Mouse (Mus musculus): ENCODE measurements at regions not wholly inside any gene's neighbourhood (a gene's known extent, or its start where the extent isn't known, plus 50 kb on each side); places are given as distances from the start of the nearest gene placed in this dataset.
"Not testable (repeated sequence)": the region's sequence is repeated elsewhere in the genome, so short reads cannot be mapped to it uniquely, and the experiment has no call there.

GRCm38 (mm10) chr6:102005627-102006026 lies 567.3 kb downstream of the Cntn3 start:
- no peak for DNase-seq

- no peak for DNase-seq
Measured at GRCm38 (mm10) chr6:101998181-101998580, 574.7 kb downstream of the Cntn3 start.

GRCm38 (mm10) chr6:101997629-101998028 lies 575.3 kb downstream of the Cntn3 start:
- no peak for DNase-seq

DNA sequence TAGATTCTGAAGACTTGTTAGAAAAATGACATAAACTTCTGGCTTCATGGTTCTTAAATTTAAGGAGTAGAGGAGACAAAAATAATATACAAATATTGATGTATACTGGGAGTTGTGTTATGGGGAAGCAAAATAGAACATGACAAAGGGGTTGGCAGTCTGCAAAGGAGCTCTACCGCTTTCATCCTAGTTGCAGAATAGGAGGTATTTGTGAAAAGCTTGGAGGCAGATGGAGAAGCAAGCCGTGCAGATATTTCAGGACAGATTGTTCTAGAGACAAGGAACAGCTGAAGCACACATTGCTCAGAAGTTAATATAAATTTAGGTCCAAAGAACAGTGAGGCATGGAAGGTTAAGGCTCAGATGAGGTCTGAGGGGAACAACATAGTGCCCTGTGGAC lies 580.1 kb downstream of the Cntn3 start:
- DNase-seq = no peak

- DNase-seq = no peak
Measured at GRCm38 (mm10) chr6:101981656-101982055, 591.2 kb downstream of the Cntn3 start.

DNA sequence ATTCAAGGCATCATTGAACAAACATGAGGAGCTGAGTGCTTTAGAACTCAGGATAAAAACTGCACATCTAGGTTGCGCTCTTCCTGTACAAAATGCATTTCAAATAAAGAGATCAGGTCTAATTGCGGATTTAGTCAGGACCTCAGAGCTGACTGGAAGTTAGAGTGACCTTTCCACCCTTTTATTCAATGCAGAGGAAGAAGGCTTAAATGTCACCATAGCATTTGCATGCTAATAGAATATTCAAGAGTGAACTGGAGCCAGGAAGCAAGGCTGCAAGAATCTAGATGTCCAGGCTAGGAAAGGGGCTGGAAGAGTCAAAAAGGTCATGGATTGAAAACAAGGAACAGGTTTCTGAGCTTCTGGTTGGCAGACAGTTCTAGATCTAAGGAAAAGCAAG lies 593.7 kb downstream of the Cntn3 start:
- no peak for DNase-seq

DNA sequence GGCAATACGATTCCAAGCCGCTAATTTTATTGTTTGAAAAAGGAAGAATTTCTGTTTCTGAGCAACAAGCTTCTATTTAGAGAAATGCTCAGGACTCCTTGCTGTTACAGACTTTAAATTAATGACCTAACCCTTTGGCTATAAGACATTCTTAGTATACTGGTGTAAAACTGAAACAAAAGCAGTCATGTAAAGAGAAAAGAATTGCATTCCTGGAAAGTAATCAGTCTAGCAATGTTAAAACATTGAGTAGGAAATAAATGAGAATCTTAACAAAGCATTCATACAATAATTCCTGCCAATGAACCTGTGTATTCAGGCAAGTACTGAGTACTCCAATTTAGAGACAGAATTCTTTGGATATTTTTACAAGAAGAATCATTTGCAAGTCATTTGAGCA lies 587.2 kb upstream of the Pdzrn3 start:
- DNase-seq = no peak

DNA sequence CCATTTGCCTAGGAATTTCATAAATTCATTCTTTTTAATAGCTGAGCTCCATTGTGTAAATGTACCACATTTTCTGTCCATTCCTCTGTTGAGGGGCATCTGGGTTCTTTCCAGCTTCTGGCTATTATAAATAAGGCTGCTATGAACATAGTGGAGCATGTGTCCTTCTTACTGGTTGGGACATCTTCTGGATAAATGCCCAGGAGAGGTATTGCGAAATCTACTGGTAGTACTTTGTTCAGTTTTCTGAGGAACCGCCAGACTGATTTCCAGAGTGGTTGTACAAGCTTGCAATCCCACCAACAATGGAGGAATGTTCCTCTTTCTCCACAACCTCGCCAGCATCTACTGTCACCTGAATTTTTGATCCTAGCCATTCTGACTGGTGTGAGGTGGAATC lies 583.8 kb upstream of the Pdzrn3 start:
- DNase-seq = not testable (repeated sequence)

DNA sequence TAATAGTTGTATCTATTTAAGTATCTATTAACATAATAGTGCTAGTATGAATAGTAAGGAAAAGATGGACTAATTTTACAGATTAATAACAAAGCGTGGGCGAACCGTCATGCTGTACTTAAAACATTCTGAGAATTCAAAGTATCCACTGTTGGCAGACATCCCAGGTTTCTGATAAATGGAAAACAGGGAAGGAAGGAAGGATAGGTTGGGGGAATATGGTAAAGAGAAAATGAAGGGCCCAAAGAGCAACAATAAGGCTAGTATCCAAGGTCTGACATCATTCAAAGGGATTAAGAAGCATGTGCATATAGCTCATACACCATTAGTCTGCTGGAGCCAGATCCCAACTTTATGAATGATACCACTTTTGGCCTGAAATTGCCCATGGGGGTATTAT lies 572.0 kb upstream of the Pdzrn3 start:
- no peak for DNase-seq

GRCm38 (mm10) chr6:101948950-101949349 lies 571.3 kb upstream of the Pdzrn3 start:
- no peak for DNase-seq

- DNase-seq = no peak
Measured at GRCm38 (mm10) chr6:101940266-101940866, 562.7 kb upstream of the Pdzrn3 start.

DNA sequence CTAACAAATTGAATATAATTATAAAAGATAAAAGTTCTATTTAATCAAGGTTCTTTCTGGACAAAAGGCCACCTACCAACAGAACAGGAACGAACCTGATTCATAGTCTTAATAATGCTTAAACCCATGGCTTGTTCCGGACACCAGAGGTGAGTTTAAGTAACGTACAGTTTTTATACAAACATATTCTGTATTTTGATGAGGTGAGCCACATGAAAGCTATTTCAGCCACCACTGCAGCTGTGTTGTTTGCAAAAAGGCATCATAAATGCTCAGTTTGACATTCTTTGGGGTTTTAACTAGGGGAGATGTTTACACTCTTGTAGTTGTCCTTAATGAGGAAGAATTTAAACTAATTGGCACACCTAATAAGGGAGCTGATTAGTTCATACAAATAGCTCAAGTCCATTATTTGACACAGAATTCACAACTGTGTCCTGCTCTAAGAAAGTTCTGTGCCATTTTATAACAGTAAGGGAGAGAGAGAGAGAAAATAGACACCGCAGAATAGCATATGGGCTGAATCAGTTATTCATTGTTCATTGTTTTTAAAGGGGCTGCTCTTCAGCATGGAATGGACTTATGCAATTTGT lies 560.8 kb upstream of the Pdzrn3 start:
- DNase-seq = no peak

DNA sequence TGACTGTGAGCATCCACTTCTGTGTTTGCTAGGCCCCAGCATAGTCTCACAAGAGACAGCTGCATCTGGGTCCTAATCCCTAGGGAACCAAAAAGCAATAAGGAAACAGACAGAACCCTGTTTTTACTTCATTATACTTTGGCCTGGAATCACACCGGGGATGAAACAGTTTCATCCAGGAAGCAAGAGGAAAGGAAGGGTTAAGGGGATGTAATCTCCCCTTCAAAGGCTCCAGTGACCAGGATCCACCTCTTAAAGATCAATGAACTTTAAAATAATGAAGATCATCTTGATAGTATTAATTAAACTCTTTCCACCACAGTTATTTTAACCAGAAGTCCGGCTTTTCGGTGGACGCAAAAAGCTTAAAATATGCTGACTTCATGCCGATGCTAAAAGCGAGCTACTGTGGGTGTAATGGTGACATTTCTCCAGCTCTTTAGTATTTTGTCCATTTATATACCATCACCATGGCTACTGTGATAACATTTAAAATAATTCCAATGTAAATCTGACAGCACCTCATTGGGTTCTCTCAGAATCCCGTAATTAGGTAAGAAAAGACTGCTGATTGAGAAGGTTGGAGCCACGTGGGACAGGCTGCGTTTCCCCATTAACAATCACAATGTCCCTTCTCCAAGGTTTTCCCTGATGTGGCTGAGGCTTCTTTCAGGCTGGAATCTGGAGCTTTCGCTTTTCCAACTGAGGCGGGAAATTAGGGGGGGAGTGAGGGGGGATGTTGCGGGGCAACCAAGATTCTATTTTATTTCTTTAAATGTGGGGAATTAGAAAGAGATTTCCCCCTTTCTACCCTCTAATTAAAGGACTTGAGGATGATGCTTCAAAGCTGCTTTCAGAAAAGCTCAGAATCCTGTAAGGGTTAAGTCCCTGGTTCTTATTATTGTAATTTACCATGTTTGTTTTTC lies 560.0 kb upstream of the Pdzrn3 start:
- DNase-seq = no peak

GRCm38 (mm10) chr6:101931768-101932167 lies 554.1 kb upstream of the Pdzrn3 start:
- no peak for DNase-seq

DNA sequence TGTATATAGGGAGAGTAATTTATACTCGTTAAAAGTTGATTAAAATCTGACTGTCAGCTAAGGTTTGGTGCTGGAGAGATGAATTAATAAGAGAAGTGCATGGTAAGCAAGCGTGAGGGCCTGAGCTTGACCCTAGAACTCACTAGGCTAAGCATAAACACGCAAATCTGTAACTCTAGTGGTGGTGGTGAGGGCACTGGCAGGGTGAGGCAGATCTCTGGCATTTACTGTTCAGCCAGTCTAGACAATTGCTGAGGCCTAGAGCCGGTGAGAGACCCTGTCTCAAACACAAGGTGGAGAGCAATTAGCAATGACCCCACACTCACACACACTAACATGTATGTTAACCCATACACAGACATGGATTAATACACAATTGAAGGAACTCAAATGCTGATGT lies 544.0 kb upstream of the Pdzrn3 start:
- no peak for DNase-seq

GRCm38 (mm10) chr6:101921186-101921585 lies 543.5 kb upstream of the Pdzrn3 start:
- DNase-seq = no peak

DNA sequence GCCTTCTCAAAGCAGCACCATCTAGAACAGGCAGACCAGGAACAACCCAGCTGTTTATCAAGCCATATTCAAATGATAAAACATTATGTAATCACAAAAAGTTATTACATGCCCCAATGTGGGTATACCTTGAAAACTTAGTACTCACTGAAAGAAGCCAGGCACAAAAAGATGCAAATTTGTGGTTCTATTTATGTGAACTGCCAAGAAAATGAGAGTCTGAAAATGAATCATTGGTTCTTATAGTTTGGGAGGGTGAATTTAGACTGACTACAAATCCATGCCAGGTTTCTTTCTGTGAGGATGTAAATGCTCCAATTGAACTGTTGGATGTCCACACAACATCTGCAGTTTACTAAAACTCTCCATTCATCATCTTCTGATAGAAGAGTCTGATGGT lies 541.2 kb upstream of the Pdzrn3 start:
- no peak for DNase-seq

DNA sequence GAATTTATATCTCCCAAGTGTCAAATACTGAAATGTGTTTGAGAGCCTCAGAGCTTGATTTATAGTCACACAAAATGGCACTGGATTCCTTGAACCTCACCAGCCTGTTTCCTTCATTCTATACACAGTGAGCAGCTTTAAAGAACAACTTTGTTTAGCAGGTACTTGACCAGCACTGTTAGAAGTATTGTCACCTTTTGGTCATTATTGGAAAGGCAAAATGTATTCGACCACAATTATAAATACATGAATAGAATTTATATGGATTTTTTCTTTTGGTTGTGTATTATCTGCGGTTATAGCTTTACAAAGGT lies 527.3 kb upstream of the Pdzrn3 start:
- no peak for DNase-seq

DNA sequence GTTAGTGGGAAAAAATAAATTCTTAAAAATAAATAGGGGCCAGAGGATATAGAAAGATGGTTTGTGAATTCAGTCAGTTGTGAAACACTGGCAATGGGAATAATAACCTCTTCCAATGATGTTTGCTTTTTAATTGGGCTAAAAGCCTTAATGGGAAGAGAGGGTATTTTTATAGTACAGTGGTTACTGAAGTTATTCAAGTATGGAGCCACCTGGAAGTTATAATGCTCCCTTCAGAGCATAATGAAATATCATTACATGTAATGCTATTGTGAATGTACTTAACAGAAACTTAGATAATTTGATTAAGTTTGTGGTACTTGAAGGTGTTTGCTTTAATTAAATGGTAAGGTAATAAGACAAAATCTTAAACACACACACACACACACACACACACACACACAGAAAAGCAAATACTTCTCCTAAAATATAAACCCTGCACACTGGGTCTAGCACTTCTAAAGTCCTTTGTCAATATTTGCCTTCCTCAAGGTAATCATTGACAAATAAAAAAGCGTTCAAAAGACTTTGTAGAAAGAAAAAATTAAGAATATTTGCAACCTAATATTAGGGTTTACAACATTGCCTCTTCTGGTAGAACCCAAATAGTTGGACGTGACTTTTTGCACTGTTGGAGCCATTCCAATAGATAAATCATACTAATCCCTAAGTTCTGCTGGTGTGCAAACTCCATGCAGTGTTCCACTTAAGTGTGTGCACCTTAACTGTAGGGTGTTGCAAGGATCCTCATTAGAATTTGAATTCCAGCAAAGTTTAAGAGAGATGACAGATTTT lies 526.7 kb upstream of the Pdzrn3 start:
- DNase-seq = no peak

GRCm38 (mm10) chr6:101902276-101902675 lies 524.6 kb upstream of the Pdzrn3 start:
- no peak for DNase-seq

- DNase-seq = no peak
Measured at GRCm38 (mm10) chr6:101898544-101898943, 520.8 kb upstream of the Pdzrn3 start.

GRCm38 (mm10) chr6:101890655-101891054 lies 513.0 kb upstream of the Pdzrn3 start:
- DNase-seq = no peak

GRCm38 (mm10) chr6:101882938-101883337 lies 505.2 kb upstream of the Pdzrn3 start:
- no peak for DNase-seq
